Mouse (Mus musculus): ENCODE data around the gene Tubb4b.

GRCm38 (mm10) chr2:25264851-25265250 lies 40.3 kb upstream of the Tubb4b start:
- no peak for TF ChIP-seq POLR2A (IDR thresholded peaks at IDR 0.05; ENCODE audit: borderline replicate concordance, control insufficient read depth, low read depth, low read length)
- no peak for TF ChIP-seq CTCF (IDR thresholded peaks at IDR 0.05; ENCODE audit: control insufficient read depth, insufficient read depth, low read length)
